Mouse (Mus musculus) liver, postnatal 0 days (tissue): ENCODE results near the gene Selenof. TPM values are rescaled to one million over a fixed set of nuclear protein-coding genes. Genes with fewer than 3 reads are reported as not detected.

Experiments
- ATAC-seq: fragments of 200-750 bp; cut with Nextera tagmentation; 2 replicates; pipeline ENCODE4 v1.8.0; 2017; ENCODE audit warnings: mild to moderate bottlenecking, moderate library complexity
- DNase-seq: peaks from one replicate; pipeline ENCODE4 v3.0.0-alpha.2; 2016
- H3K27ac ChIP-seq: fragments of 300-500 bp; sonication (generic); 2 replicates; pipeline ENCODE4 v1.5.1; 2014; ENCODE audit warnings: antibody characterized with exemption, moderate library complexity, mild to moderate bottlenecking, low read depth
- H3K27me3 ChIP-seq: fragments of 300-500 bp; sonication (generic); 2 replicates; pipeline ENCODE4 v1.6.1; 2014; ENCODE audit warnings: low read length, control low read depth, mixed read lengths; ENCODE audit not compliant: insufficient read depth
- H3K36me3 ChIP-seq: fragments of 300-500 bp; sonication (generic); replicated peaks from 2 replicates; pipeline ENCODE4 v1.6.1; 2014; ENCODE audit warnings: mild to moderate bottlenecking, control low read depth, low read length, moderate library complexity, mixed read lengths; ENCODE audit not compliant: insufficient read depth
- H3K4me1 ChIP-seq: fragments of 300-500 bp; sonication (generic); 2 replicates; pipeline ENCODE4 v1.6.1; 2014; ENCODE audit warnings: antibody characterized with exemption, mild to moderate bottlenecking, control low read depth; ENCODE audit not compliant: insufficient read depth
- H3K4me2 ChIP-seq: fragments of 300-500 bp; sonication (generic); 2 replicates; pipeline ENCODE4 v1.6.1; 2014; ENCODE audit warnings: low read depth, mild to moderate bottlenecking, low read length, moderate library complexity, mixed read lengths
- H3K4me3 ChIP-seq: fragments of 300-500 bp; sonication (generic); 2 replicates; pipeline ENCODE4 v1.5.1; 2014; ENCODE audit warnings: low read depth, low read length
- H3K9ac ChIP-seq: fragments of 300-500 bp; sonication (generic); replicated peaks from 2 replicates; pipeline ENCODE4 v1.6.1; 2014; ENCODE audit warnings: mild to moderate bottlenecking, moderate library complexity
- H3K9me3 ChIP-seq: fragments of 300-500 bp; sonication (generic); 2 replicates; pipeline ENCODE4 v1.6.1; 2016; ENCODE audit warnings: mild to moderate bottlenecking, control low read depth, low read length, mixed read lengths
- CTCF ChIP-seq: sonication (generic); IDR thresholded peaks from 2 replicates; pipeline ENCODE4 v1.5.1; 2016; ENCODE audit warnings: antibody characterized with exemption, low read depth
- EP300 ChIP-seq: IDR thresholded peaks from 2 replicates; pipeline ENCODE4 v1.6.1; 2016; ENCODE audit warnings: antibody characterized with exemption, low read depth, mild to moderate bottlenecking
- WGBS: fragments of 180-500 bp; shearing (Covaris S2); extraction: QIAGEN DNeasy Blood & Tissue Kit; methylation state at CpG from one replicate; pipeline ENCODE4 v1.1.7; 2014; ENCODE audit not compliant: insufficient replicate concordance; 5-methylcytosine and 5-hydroxymethylcytosine counted together
- polyA plus RNA-seq: library from polyadenylated mRNA; unstranded; fragments of >200 nt; fragmentation: Nextera tagmentation; extraction: Ambion mirVana; gene quantifications from 2 replicates; pipeline ENCODE4 v1.2.1, GENCODE M21; 2015

Selenof gene
- polyA plus RNA-seq, 1 experiment from 2014 or later = 284 TPM

GRCm38 (mm10) chr3:144550036-144550435 lies 20.1 kb upstream of the Selenof start:
- Histone ChIP-seq H3K9ac (no peak overlapping the region), H3K36me3 (no peaks in the 10 kb centered on the region), H3K9me3 (no peaks in the 10 kb centered on the region), H3K4me2 (no peak overlapping the region), H3K27ac (no peak overlapping the region), H3K4me3 (no peak overlapping the region), H3K4me1 (0 out of 2 replicates have a peak, but pooled peaks cover 2% of the 10 kb centered on the region), H3K27me3 (no peaks in the 10 kb centered on the region)
- TF ChIP-seq EP300 (no peak), CTCF (no peak)
- DNase-seq (no peak), ATAC-seq (no peak)
- WGBS = 90% methylated on average over 5 of the region's 5 CpGs

GRCm38 (mm10) chr3:144550659-144551058 lies 19.4 kb upstream of the Selenof start:
- 0 out of 2 replicates have a peak, but pooled peaks cover 2% of the 10 kb centered on the region for H3K4me1 ChIP-seq
- ATAC-seq (no peak), DNase-seq (no peak)
- no peaks in the 10 kb centered on the region for H3K27me3 ChIP-seq
- H3K36me3 ChIP-seq = no peaks in the 10 kb centered on the region
- H3K9ac ChIP-seq = no peak overlapping the region
- WGBS = 83% methylated on average over 5 of the region's 5 CpGs
- H3K4me2 ChIP-seq = no peak overlapping the region
- no peak overlapping the region for H3K27ac ChIP-seq
- no peaks in the 10 kb centered on the region for H3K9me3 ChIP-seq
- no peak for TF ChIP-seq EP300
- TF ChIP-seq CTCF = no peak
- no peak overlapping the region for H3K4me3 ChIP-seq

- no peak overlapping the region for H3K4me2 ChIP-seq
- H3K36me3 ChIP-seq = no peaks in the 10 kb centered on the region
- DNase-seq = no peak
- H3K4me1 ChIP-seq = 0 out of 2 replicates have a peak, but pooled peaks cover 2% of the 10 kb centered on the region
- no peak overlapping the region for H3K9ac ChIP-seq
- WGBS = 43% methylated on average over 4 of the region's 4 CpGs
- TF ChIP-seq EP300 = no peak
- no peaks in the 10 kb centered on the region for H3K9me3 ChIP-seq
- no peaks in the 10 kb centered on the region for H3K27me3 ChIP-seq
- H3K4me3 ChIP-seq = no peak overlapping the region
- no peak for ATAC-seq
- no peak overlapping the region for H3K27ac ChIP-seq
Observed at GRCm38 (mm10) chr3:144551416-144551815, 18.7 kb upstream of the Selenof start.

- peak overlapping the region; percentile 43 for H3K4me2 ChIP-seq
- DNase-seq (no peak), ATAC-seq (peak; percentile 76)
- H3K4me3 ChIP-seq = no peak overlapping the region
- 0 out of 2 replicates have a peak, but pooled peaks cover 2% of the 10 kb centered on the region for H3K4me1 ChIP-seq
- no peak overlapping the region for H3K9ac ChIP-seq
- peak overlapping the region; percentile 39; the same call in 1 of the 2 replicates for H3K27ac ChIP-seq
- no peaks in the 10 kb centered on the region for H3K27me3 ChIP-seq
- H3K9me3 ChIP-seq = no peaks in the 10 kb centered on the region
- 52% methylated on average over 7 of the region's 7 CpGs for WGBS
- TF ChIP-seq CTCF (no peak), EP300 (no peak)
- no peaks in the 10 kb centered on the region for H3K36me3 ChIP-seq
Observed at GRCm38 (mm10) chr3:144553942-144554341, 16.2 kb upstream of the Selenof start.

- ATAC-seq (peak; percentile 53; the same call in 1 of the 2 replicates), DNase-seq (no peak)
- Histone ChIP-seq H3K27ac (peak overlapping the region; percentile 39; the same call in 1 of the 2 replicates), H3K9me3 (no peaks in the 10 kb centered on the region), H3K9ac (no peak overlapping the region), H3K36me3 (no peaks in the 10 kb centered on the region), H3K27me3 (no peaks in the 10 kb centered on the region), H3K4me1 (0 out of 2 replicates have a peak, but pooled peaks cover 2% of the 10 kb centered on the region), H3K4me2 (peak overlapping the region; percentile 43), H3K4me3 (no peak overlapping the region)
- TF ChIP-seq CTCF (no peak), EP300 (no peak)
- whole genome bisulfite sequencing = 66% methylated on average over 9 of the region's 9 CpGs
Observed at GRCm38 (mm10) chr3:144554503-144554902, 15.6 kb upstream of the Selenof start.

GRCm38 (mm10) chr3:144555144-144555543 lies 15.0 kb upstream of the Selenof start:
- H3K36me3 ChIP-seq = no peaks in the 10 kb centered on the region
- 0 out of 2 replicates have a peak, but pooled peaks cover 2% of the 10 kb centered on the region for H3K4me1 ChIP-seq
- ATAC-seq (0 out of 2 replicates have a peak, but pooled peaks have one; percentile 34), DNase-seq (no peak)
- 69% methylated on average over 7 of the region's 7 CpGs for WGBS
- no peak overlapping the region for H3K4me3 ChIP-seq
- no peak for TF ChIP-seq EP300
- no peaks in the 10 kb centered on the region for H3K27me3 ChIP-seq
- H3K4me2 ChIP-seq = no peak overlapping the region
- no peak overlapping the region for H3K9ac ChIP-seq
- no peaks in the 10 kb centered on the region for H3K9me3 ChIP-seq
- no peak overlapping the region for H3K27ac ChIP-seq
